Mouse (Mus musculus): Measurements from ENCODE around the gene Fbxw7.

- no peak for TF ChIP-seq CTCF (IDR thresholded peaks at IDR 0.05; ENCODE audit: low read depth)
- TF ChIP-seq EP300 (IDR thresholded peaks at IDR 0.05; ENCODE audit: low read depth) = peak; percentile 84; the same call in 1 of the 2 replicates
Measured at GRCm38 (mm10) chr3:84814157-84814761, 809 bp upstream of the Fbxw7 start.
